Mouse (Mus musculus): Measurements from ENCODE around the gene Hmg20b. TPM values are rescaled to one million over a fixed set of nuclear protein-coding genes. Genes with fewer than 3 reads are reported as not detected.

The Hmg20b gene
- polyA plus RNA-seq, 1 experiment, result 49.5 TPM

- no peak for DNase-seq (ENCODE audit: low read depth)
- TF ChIP-seq CTCF (IDR thresholded peaks at IDR 0.05; ENCODE audit: borderline replicate concordance, extremely low read depth, insufficient read depth, insufficient read length), result no peak
- peak; percentile 89 for TF ChIP-seq POLR2A (IDR thresholded peaks at IDR 0.05; ENCODE audit: borderline replicate concordance, extremely low read depth, insufficient read depth, insufficient read length, poor library complexity, severe bottlenecking)
Measured at GRCm38 (mm10) chr10:81377793-81378552, 27.7 kb upstream of the Hmg20b start, which contains the start of gene Fzr1. Gene Fzr1 (minus strand): TSS chr10:81378516.

- DNase-seq (ENCODE audit: low read depth), result no peak
- no peak for TF ChIP-seq CTCF (IDR thresholded peaks at IDR 0.05; ENCODE audit: borderline replicate concordance, extremely low read depth, insufficient read depth, insufficient read length)
- no peak for TF ChIP-seq POLR2A (IDR thresholded peaks at IDR 0.05; ENCODE audit: borderline replicate concordance, extremely low read depth, insufficient read depth, insufficient read length, poor library complexity, severe bottlenecking)
Measured at GRCm38 (mm10) chr10:81377362-81377664, 27.0 kb upstream of the Hmg20b start.

GRCm38 (mm10) chr10:81376561-81377361, 26.5 kb upstream of the Hmg20b start:
- TF ChIP-seq CTCF (IDR thresholded peaks at IDR 0.05; ENCODE audit: borderline replicate concordance, extremely low read depth, insufficient read depth, insufficient read length), result no peak
- no peak for TF ChIP-seq POLR2A (IDR thresholded peaks at IDR 0.05; ENCODE audit: borderline replicate concordance, extremely low read depth, insufficient read depth, insufficient read length, poor library complexity, severe bottlenecking)

GRCm38 (mm10) chr10:81375322-81375721, 25.0 kb upstream of the Hmg20b start:
- TF ChIP-seq POLR2A (IDR thresholded peaks at IDR 0.05; ENCODE audit: borderline replicate concordance, extremely low read depth, insufficient read depth, insufficient read length, poor library complexity, severe bottlenecking) (no peak), CTCF (IDR thresholded peaks at IDR 0.05; ENCODE audit: borderline replicate concordance, extremely low read depth, insufficient read depth, insufficient read length) (no peak)

More at GRCm38 (mm10) chr10:81376561-81377361, 26.5 kb upstream of the Hmg20b start:
- DNase-seq (ENCODE audit: low read depth), result no peak

GRCm38 (mm10) chr10:81367207-81367495, 16.9 kb upstream of the Hmg20b start:
- no peak for DNase-seq (ENCODE audit: low read depth)
- no peak for TF ChIP-seq POLR2A (IDR thresholded peaks at IDR 0.05; ENCODE audit: borderline replicate concordance, extremely low read depth, insufficient read depth, insufficient read length, poor library complexity, severe bottlenecking)
- TF ChIP-seq CTCF (IDR thresholded peaks at IDR 0.05; ENCODE audit: borderline replicate concordance, extremely low read depth, insufficient read depth, insufficient read length), result no peak

More at GRCm38 (mm10) chr10:81375322-81375721, 25.0 kb upstream of the Hmg20b start:
- no peak for DNase-seq (ENCODE audit: low read depth)

- TF ChIP-seq CTCF (IDR thresholded peaks at IDR 0.05; ENCODE audit: borderline replicate concordance, extremely low read depth, insufficient read depth, insufficient read length) (no peak), POLR2A (IDR thresholded peaks at IDR 0.05; ENCODE audit: borderline replicate concordance, extremely low read depth, insufficient read depth, insufficient read length, poor library complexity, severe bottlenecking) (no peak)
- no peak for DNase-seq (ENCODE audit: low read depth)
Measured at GRCm38 (mm10) chr10:81366477-81367206, 16.4 kb upstream of the Hmg20b start.

GRCm38 (mm10) chr10:81365672-81366476, 15.6 kb upstream of the Hmg20b start, which contains the start of gene 4930404N11Rik:
Gene 4930404N11Rik (minus strand): TSS chr10:81365816.
- TF ChIP-seq POLR2A (IDR thresholded peaks at IDR 0.05; ENCODE audit: borderline replicate concordance, extremely low read depth, insufficient read depth, insufficient read length, poor library complexity, severe bottlenecking) (no peak), CTCF (IDR thresholded peaks at IDR 0.05; ENCODE audit: borderline replicate concordance, extremely low read depth, insufficient read depth, insufficient read length) (no peak)
- peak; percentile 47 for DNase-seq (ENCODE audit: low read depth)

GRCm38 (mm10) chr10:81365073-81365472, 14.8 kb upstream of the Hmg20b start:
- no peak for DNase-seq (ENCODE audit: low read depth)
- no peak for TF ChIP-seq CTCF (IDR thresholded peaks at IDR 0.05; ENCODE audit: borderline replicate concordance, extremely low read depth, insufficient read depth, insufficient read length)
- no peak for TF ChIP-seq POLR2A (IDR thresholded peaks at IDR 0.05; ENCODE audit: borderline replicate concordance, extremely low read depth, insufficient read depth, insufficient read length, poor library complexity, severe bottlenecking)

GRCm38 (mm10) chr10:81364666-81365065, 14.4 kb upstream of the Hmg20b start:
- TF ChIP-seq CTCF (IDR thresholded peaks at IDR 0.05; ENCODE audit: borderline replicate concordance, extremely low read depth, insufficient read depth, insufficient read length) (no peak), POLR2A (IDR thresholded peaks at IDR 0.05; ENCODE audit: borderline replicate concordance, extremely low read depth, insufficient read depth, insufficient read length, poor library complexity, severe bottlenecking) (no peak)
- no peak for DNase-seq (ENCODE audit: low read depth)

GRCm38 (mm10) chr10:81363436-81364346, 13.4 kb upstream of the Hmg20b start:
- no peak for DNase-seq (ENCODE audit: low read depth)

More at GRCm38 (mm10) chr10:81363436-81364346, 13.4 kb upstream of the Hmg20b start:
- TF ChIP-seq CTCF (IDR thresholded peaks at IDR 0.05; ENCODE audit: borderline replicate concordance, extremely low read depth, insufficient read depth, insufficient read length) (no peak), POLR2A (IDR thresholded peaks at IDR 0.05; ENCODE audit: borderline replicate concordance, extremely low read depth, insufficient read depth, insufficient read length, poor library complexity, severe bottlenecking) (no peak)

Measured in brain, embryonic 14.5 days (tissue).